Mouse (Mus musculus) intestine, embryonic 16.5 days (tissue): ENCODE data around the gene Dmac2. TPM values are rescaled to one million over a fixed set of nuclear protein-coding genes. Genes with fewer than 3 reads are reported as not detected.
A peak's percentile ranks its signal among the peaks of the same experiment; 100 is the strongest.
"Not testable (repeated sequence)": the region's sequence is repeated elsewhere in the genome, so short reads cannot be mapped to it uniquely, and the experiment has no call there.

ENCODE experiments used
- ATAC-seq: fragments of 200-750 bp; cut with Nextera tagmentation; 2 replicates; pipeline ENCODE4 v1.8.0; 2017; ENCODE audit warnings: moderate TSS enrichment, moderate library complexity
- H3K27ac ChIP-seq: fragments of 300-500 bp; sonication (generic); 2 replicates; pipeline ENCODE4 v1.5.1; 2014; ENCODE audit warnings: mild to moderate bottlenecking, low read length
- H3K27me3 ChIP-seq: fragments of 300-500 bp; sonication (generic); replicated peaks from 2 replicates; pipeline ENCODE4 v1.6.1; 2014; ENCODE audit warnings: low read length, control low read depth, mixed read lengths; ENCODE audit not compliant: control insufficient read depth, insufficient read depth
- H3K36me3 ChIP-seq: fragments of 300-500 bp; sonication (generic); 2 replicates; pipeline ENCODE4 v1.6.1; 2014; ENCODE audit warnings: low read length, control low read depth; ENCODE audit not compliant: control insufficient read depth, insufficient read depth
- H3K4me1 ChIP-seq: fragments of 300-500 bp; sonication (generic); 2 replicates; pipeline ENCODE4 v1.6.1; 2014; ENCODE audit warnings: low read length, control low read depth, mixed read lengths; ENCODE audit not compliant: control insufficient read depth, insufficient read depth
- H3K4me2 ChIP-seq: fragments of 300-500 bp; sonication (generic); 2 replicates; pipeline ENCODE4 v1.6.1; 2014; ENCODE audit warnings: low read depth, low read length, control low read depth
- H3K4me3 ChIP-seq: fragments of 300-500 bp; sonication (generic); 2 replicates; pipeline ENCODE4 v1.5.1; 2014; ENCODE audit warnings: mild to moderate bottlenecking, low read length
- H3K9ac ChIP-seq: fragments of 300-500 bp; sonication (generic); 2 replicates; pipeline ENCODE4 v1.6.1; 2014; ENCODE audit warnings: low read depth, low read length
- H3K9me3 ChIP-seq: fragments of 300-500 bp; sonication (generic); 2 replicates; pipeline ENCODE4 v1.6.1; 2016; ENCODE audit warnings: low read length, control low read depth; ENCODE audit not compliant: control insufficient read depth
- WGBS: fragments of 180-500 bp; shearing (Covaris S2); extraction: QIAGEN DNeasy Blood & Tissue Kit; methylation state at CpG from one replicate; pipeline ENCODE4 v1.1.7; 2014; 5-methylcytosine and 5-hydroxymethylcytosine counted together
- polyA plus RNA-seq: library from polyadenylated mRNA; unstranded; fragments of >200 nt; fragmentation: Nextera tagmentation; extraction: Ambion mirVana; gene quantifications from 2 replicates; pipeline ENCODE4 v1.2.1, GENCODE M21; 2015

Gene Dmac2
- polyA plus RNA-seq = 41.8 and 43.4 TPM in 2 replicates

DNA sequence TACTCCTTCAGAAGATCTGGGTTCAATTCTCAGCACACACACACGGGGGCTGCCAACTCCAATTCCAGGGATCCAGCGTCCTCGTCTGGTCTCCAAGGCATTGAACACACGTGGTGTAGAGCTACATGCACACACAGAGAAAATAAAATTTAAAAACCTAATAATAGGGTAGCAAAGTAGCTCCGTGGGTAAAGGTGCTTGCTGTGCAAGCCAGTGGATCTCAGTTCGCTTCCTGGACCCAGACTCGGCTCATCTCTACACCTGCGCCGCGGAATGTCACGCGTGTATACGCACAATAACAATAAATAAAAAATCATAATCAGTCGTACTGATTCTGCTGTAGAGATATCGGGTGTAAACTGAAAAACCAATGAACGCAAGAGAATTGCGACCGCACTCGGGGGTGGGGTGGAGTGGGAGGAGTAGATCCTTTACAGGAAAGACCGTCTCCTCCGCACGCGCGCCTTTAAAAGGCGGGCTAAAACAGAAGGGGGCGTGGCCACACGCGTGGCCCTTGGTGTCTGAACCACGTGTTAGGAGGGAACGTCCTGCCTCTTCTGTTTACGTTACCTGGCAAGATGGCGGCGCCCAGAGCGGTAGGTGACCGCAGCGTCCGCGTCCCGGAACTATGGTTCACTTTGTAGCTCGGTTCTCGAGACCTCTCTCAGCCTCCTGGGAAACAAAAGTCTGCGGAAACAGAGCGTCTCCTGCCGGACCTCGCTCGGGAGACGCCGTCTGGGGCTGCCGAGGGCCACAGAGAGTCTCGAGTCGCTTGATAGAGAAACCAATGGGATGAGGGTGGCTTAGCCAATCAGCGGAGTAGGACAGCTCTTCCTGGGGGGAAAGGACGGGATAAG, at the start of gene Dmac2:
Gene Dmac2, plus strand, starts transcription at position 550 of the 857 bp plus-strand sequence.
- peak within 1 kb of the TSS; percentile 79 for H3K4me3 ChIP-seq
- 1% methylated on average over 53 of the region's 53 CpGs for WGBS
- no peaks in the 10 kb centered on the region for H3K27me3 ChIP-seq
- no peaks in the 10 kb centered on the region for H3K9me3 ChIP-seq
- peaks cover 7% of the 10 kb centered on the region; the same call in 1 of the 2 replicates for H3K4me1 ChIP-seq
- 0 out of 2 replicates have a peak, but pooled peaks cover 7% of the 10 kb centered on the region for H3K36me3 ChIP-seq
- peak within 1 kb of the TSS; percentile 75 for H3K9ac ChIP-seq
- peak within 1 kb of the TSS; percentile 67 for H3K4me2 ChIP-seq
- H3K27ac ChIP-seq = peak within 1 kb of the TSS; percentile 71
- peak; percentile 85 for ATAC-seq

DNA sequence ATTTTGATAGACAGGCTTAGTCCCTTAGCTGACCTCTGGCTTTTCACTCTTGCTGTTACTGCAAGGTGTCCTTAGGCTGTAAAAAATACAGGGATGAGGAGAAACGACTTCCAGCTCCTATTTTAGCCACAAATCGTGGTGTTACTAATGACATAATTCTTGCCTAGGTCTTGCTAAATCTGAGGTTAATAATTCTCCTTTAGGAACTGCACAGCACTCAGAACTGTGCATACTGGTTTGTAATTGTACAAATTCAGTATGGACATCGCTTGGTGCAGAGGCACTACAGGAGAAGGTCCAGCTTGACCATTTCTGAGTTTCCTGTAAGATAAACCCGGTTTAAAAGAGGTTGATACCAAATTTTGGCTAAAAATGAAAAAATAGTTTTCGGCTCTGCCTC, 45.4 kb upstream of the Dmac2 start:
- H3K9ac ChIP-seq, ATAC-seq: not testable (repeated sequence)
- 70% methylated on average over 5 of the region's 5 CpGs for WGBS

DNA sequence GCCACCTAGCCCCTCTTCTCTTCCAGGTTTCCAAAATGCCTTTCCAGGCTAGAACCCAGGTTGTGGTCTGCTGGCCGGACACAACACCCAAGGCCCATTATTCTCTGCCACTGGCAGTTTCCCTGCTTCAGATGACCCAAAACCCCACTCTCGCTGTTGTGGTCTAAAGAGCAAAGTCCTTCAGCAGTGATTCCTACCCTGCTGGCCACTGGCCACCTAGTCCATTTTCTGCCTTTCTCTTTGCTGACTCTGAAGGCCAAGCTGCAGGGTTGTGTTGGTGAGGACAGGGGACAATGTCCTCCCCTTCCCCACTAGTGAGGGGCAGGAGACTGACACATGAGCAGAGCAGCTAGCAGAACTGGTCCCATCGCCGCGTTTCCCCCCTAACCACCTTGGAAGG, 44.1 kb upstream of the Dmac2 start:
- Histone ChIP-seq H3K4me3 (no peak overlapping the region), H3K4me2 (no peak overlapping the region), H3K9ac (no peak overlapping the region), H3K36me3 (no peaks in the 10 kb centered on the region), H3K27me3 (no peaks in the 10 kb centered on the region), H3K4me1 (peaks cover 7% of the 10 kb centered on the region), H3K27ac (no peak overlapping the region), H3K9me3 (no peaks in the 10 kb centered on the region)
- WGBS = 69% methylated on average over 5 of the region's 5 CpGs
- peak; percentile 29; the same call in 1 of the 2 replicates for ATAC-seq

More for the DNA sequence above, 45.4 kb upstream of the Dmac2 start:
- not testable (repeated sequence) for H3K27me3 ChIP-seq, H3K36me3 ChIP-seq, H3K4me2 ChIP-seq, H3K4me3 ChIP-seq, H3K4me1 ChIP-seq, H3K27ac ChIP-seq, H3K9me3 ChIP-seq

DNA sequence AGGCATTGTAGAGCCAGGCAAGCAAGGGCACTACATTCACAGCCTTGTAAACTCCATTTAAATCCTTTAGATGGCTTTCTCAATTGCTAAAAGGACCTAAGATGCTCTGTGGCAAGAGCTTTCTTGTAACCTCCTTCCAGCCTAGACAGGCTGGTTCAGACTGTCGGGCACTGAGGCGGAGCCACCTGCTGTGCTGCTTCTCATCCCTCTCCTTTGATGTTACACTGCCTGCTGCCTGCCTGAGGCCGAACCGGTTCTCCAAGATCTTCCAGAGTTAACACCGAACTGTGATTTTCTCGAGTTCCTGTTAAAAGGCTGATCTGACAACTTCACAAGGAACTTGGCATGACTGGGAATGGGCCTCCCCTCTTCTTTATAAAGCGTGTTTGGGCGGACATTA, 43.3 kb upstream of the Dmac2 start:
- 14% methylated on average over 8 of the region's 8 CpGs for WGBS
- no peaks in the 10 kb centered on the region for H3K36me3 ChIP-seq
- no peak overlapping the region for H3K27ac ChIP-seq
- H3K4me1 ChIP-seq = peaks cover 7% of the 10 kb centered on the region
- no peak overlapping the region for H3K9ac ChIP-seq
- no peak overlapping the region for H3K4me2 ChIP-seq
- ATAC-seq = peak; percentile 87
- no peaks in the 10 kb centered on the region for H3K27me3 ChIP-seq
- no peak overlapping the region for H3K4me3 ChIP-seq
- H3K9me3 ChIP-seq = no peaks in the 10 kb centered on the region

DNA sequence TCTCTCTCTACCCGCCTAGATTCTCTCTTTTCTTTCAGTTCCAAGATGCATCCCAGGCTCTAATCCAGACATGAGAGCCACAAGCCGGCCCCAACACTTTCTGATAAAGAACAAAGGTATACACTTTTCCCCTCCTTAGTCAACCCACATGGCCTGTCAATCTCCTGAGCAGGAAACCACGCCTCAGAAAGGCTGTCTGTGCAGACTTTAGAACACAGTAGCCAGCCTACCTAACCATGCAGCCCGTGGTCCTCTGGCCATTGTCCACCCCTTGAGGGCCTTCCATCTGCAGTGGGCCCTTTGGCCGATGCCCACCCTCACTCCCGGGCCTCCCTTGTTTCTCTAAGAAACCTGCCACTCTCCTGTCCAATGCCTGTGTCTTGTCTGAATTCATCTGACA, 42.9 kb upstream of the Dmac2 start:
- not testable (repeated sequence) for H3K9me3 ChIP-seq, H3K27ac ChIP-seq, H3K4me1 ChIP-seq, H3K4me3 ChIP-seq, H3K36me3 ChIP-seq, H3K9ac ChIP-seq, H3K27me3 ChIP-seq, H3K4me2 ChIP-seq
- peak; percentile 90 for ATAC-seq
- WGBS = 34% methylated on average over 6 of the region's 6 CpGs

DNA sequence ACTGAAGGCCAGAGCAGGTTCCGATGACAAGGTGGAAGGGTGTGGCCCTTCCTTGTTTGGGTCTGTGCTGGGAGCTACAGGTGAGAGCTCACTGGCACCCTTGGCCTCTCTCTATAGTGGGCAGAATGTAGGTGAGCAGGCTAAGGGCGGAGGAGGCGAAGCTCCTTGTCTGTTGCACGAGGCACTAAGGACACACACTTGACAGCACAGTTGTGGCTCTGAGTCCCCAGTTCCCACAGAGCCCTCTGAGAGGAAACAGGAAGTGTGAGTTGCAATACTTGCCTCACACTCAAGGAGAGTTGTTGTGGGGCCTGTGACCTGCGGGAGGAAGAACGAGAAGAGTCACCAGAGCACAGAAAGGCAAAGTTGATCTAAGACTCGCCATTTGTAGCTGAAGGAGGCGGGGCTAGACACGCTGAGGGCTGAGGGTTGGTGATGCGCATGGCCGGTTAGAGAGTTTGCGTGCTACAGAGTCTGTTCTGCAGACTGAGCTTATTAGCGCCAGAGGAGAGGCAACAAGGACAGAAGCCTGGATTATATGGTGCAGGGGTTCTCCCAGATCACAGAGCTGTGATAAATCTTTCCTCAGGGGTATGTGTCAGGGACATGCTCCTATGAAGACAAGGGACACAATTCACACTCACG, 42.3 kb upstream of the Dmac2 start:
- not testable (repeated sequence) for H3K9me3 ChIP-seq

DNA sequence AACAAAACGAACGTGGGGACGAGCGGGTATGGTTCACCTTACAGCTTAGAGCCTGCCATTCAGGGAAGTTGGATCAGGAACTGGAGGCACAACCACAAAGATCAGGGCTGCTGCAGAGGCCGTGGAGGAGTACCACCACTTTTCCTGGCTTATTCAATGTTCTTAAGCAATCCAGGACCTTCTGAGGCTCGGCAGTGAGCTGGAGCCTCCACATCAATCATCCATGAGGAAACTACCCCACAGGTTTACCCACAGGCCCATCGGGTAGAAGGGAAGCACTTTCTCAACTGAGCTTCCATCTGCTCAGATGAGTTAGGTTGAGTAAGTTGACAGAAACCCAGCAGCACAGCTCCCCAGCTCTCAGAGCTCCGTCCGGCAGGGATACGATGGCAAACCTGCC, 39.8 kb upstream of the Dmac2 start:
- Histone ChIP-seq H3K36me3 (no peaks in the 10 kb centered on the region), H3K27ac (no peak overlapping the region), H3K4me1 (peaks cover 7% of the 10 kb centered on the region), H3K4me2 (no peak overlapping the region), H3K27me3 (no peaks in the 10 kb centered on the region), H3K4me3 (no peak overlapping the region), H3K9me3 (no peaks in the 10 kb centered on the region), H3K9ac (no peak overlapping the region)
- WGBS = 84% methylated on average over 10 of the region's 10 CpGs
- ATAC-seq = no peak

More for the DNA sequence above, 42.3 kb upstream of the Dmac2 start:
- not testable (repeated sequence) for H3K9ac ChIP-seq, H3K27ac ChIP-seq, H3K4me2 ChIP-seq, H3K4me1 ChIP-seq, H3K4me3 ChIP-seq, H3K27me3 ChIP-seq, H3K36me3 ChIP-seq
- WGBS = 66% methylated on average over 12 of the region's 14 CpGs
- peak; percentile 77 for ATAC-seq

DNA sequence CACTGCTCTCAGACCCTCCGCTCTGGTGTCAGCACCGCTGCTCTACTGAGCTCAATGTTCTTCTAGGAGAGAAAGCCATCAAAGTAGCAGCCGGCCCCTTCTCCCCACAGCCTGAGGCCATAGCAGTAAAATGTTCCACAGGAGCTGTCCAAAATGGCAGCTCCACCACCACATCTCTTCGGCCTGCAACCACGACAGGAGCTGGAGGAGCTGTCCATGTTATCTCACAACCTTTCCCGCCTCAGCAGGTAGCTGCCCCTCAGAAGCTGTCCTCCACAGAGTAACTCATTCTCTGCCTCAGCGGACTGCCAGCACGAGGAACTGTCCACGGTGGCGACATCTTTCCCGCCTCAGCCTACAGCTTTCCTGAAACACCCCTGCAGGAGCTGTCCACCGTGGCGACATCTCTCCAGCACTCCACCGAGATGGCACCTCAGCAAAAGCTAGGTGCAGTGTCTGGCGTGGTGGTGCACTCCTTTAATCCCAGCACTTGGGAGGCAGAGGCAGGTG, 36.9 kb upstream of the Dmac2 start:
- H3K36me3 ChIP-seq = no peaks in the 10 kb centered on the region
- no peaks in the 10 kb centered on the region for H3K9me3 ChIP-seq
- 84% methylated on average over 15 of the region's 15 CpGs for WGBS
- H3K9ac ChIP-seq = no peak overlapping the region
- no peaks in the 10 kb centered on the region for H3K4me1 ChIP-seq
- H3K4me2 ChIP-seq = no peak overlapping the region
- no peak for ATAC-seq
- H3K4me3 ChIP-seq = no peak overlapping the region
- no peaks in the 10 kb centered on the region for H3K27me3 ChIP-seq
- H3K27ac ChIP-seq = no peak overlapping the region

DNA sequence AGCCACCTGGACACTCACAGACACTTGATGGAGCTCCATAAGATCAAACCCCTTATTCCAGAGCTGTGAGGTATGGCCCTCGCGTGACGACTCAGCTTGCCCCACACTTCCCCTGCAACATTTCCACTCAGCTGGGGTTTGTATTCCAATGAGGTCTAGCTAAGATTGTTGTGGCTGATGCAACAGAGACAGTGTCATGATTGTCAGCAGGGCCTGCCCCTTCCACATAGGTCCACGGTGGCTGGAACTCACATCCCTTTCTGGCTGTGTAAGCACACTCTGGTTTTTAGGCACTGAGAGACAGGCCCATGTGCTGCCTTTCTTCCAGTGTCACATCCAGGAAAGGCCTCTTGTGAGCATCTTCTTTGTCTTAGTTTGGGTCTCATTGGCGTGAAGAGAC, 34.6 kb upstream of the Dmac2 start:
- Histone ChIP-seq H3K9ac (no peak overlapping the region), H3K36me3 (no peaks in the 10 kb centered on the region), H3K4me3 (no peak overlapping the region), H3K4me2 (no peak overlapping the region), H3K9me3 (no peaks in the 10 kb centered on the region), H3K27ac (no peak overlapping the region), H3K27me3 (no peaks in the 10 kb centered on the region), H3K4me1 (no peaks in the 10 kb centered on the region)
- ATAC-seq = no peak
- WGBS = 83% methylated on average over 5 of the region's 5 CpGs
